Mouse (Mus musculus): ENCODE results near the gene Dusp2.

DNA sequence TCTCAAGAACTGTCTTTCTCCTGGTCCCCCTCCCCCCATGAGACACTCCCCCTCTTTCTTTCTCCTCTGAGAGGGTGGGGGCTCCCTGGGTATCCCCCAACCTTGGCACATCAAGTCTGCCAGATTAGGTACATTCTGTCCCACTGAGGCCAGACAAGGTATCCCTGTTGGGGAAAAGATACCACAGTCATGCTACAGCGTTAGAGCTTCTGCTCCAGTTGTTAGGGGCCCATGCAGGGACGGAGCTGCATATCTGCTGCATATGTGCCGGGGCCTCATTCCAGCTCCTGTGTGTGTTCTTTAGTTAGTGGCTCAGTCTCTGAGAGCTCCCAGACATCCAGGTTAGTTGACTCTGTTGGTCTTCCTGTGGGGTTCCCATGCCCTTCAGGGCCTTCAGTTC, 38.2 kb downstream of the Dusp2 start:
- no peak for TF ChIP-seq POLR2A (IDR thresholded peaks at IDR 0.05; ENCODE audit: insufficient read depth, low read depth, low read length)
- TF ChIP-seq CTCF (IDR thresholded peaks at IDR 0.05; ENCODE audit: insufficient read depth, low read depth, low read length) = no peak
